Mouse (Mus musculus) testis, postnatal 10 days (tissue): ENCODE measurements around the gene Asb2.
A peak's percentile ranks its signal among the peaks of the same experiment; 100 is the strongest.

Experiments used
- DNase-seq: peaks from one replicate; pipeline ENCODE4 v3.0.0; 2021; ENCODE audit warnings: low spot score

The Asb2 gene

DNA sequence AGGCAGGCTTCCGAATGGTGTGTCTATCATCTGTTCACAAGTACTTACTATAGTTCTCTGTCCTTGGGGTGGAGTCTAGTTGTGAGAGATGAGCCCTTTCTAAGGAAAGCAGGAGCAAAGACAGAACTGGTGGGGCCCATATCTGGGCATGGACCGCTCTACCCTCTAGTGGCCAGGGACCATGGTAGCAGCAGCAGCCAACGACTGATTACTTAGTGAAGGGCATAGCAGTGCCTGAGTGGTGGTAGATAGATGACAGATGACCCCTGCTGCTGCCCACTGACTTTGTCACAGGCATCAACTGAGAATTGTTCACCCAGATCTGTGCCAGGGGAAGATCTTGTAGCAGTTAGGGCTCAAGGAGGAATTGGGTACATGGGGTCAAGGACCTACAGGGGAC lies 33.0 kb downstream of the Asb2 start:
- no peak for DNase-seq

- DNase-seq, result no peak
These were observed 39.8 kb downstream of the Asb2 start for GRCm38 (mm10) chr12:103315831-103316545.

DNA sequence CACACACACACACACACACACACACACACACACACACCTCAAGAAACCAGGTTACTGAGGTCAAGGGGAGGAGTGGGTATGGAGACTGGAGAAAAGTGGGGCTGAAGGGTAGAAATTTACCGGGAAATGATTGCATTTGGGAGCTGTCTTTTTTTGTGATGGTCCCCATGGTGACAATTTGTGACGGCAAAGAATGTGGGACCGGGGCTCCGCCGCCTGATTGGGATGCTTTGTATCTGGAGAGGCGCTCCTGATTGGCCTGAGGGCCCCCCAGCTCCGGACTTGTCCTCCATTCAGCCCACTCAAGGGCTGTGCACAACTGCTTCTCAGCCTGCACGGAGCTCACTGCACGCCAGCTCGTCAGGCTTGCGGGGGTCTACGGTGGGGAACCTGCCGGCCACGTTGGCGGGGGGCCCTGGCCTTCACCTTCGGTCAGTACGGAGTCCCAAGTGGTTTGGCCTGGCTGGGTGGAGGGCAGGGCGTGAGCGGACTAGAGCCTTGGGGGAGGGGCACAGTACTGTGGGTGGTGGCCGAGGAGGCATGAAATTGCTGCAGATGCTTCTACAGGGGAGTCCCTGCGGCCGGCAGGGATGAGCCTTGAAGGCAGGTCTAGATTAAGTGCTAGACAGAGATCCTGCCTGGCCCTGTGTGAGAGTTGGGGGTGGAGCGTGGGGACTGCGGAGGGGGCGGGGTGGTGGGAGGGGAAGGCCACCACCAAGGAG lies 41.0 kb downstream of the Asb2 start:
- DNase-seq, result peak; percentile 70

DNA sequence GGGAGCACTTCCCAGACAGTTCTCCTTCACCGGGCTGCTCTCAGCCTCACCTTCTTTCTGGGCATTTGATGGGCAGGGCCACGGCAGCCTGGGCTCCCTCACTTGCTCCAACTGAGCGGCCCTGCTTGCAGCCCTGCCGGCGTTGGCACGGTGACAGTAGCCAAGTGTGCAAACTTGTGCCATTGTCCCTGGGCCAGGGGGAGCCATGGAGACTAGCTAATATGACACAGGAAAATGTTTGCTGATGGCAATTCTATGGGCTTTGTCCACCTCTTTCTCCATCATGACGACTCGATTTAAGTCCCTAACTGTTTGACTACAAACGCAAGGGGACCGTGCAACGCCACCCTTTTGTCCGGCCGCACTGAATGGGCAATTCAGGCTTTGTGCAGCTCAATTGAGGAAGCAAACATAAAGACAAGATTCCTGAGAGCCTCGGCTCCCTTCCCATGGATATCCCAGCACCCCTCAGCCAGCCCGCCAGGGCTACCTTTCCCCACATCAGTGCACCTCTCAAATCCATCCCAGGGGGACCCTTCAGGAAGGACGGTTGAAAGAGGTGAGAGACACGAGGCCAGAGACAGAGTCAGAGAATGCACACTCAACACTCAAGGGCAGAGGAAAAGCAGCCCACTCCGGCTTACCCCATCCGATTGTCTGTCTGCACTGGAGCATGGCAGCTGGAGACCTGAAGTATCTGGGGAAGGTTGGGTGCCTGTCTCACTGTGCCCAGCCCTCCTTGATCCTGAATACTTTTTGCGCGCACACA lies 41.7 kb downstream of the Asb2 start:
- no peak for DNase-seq

- DNase-seq, result no peak
These were observed 42.5 kb downstream of the Asb2 start for GRCm38 (mm10) chr12:103313274-103313673.

- no peak for DNase-seq
These were observed 43.9 kb downstream of the Asb2 start for GRCm38 (mm10) chr12:103311921-103312320.

GRCm38 (mm10) chr12:103310744-103311267 lies 45.0 kb downstream of the Asb2 start, which contains the start of gene Fam181a:
Gene Fam181a (plus strand): TSS chr12:103310975.
- no peak for DNase-seq

DNA sequence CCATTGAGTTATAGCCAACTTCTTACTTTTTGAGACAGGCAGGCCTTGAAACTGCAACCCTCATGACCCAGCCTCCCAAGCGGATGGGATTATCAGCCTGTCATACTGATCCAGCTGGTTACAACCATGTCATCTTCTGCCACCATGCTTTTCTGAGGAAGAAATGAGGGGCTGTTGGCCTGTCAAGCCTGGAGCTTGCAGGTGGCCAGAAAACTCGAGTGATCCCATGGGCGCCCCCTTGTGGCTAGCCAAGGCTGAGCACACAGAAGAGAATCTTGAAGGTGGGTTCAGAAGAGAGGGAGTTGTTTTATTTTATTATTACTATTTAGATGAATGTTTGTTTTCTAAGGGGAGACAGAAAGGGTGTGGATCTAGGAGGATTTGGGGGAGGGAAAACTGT lies 49.1 kb downstream of the Asb2 start:
- DNase-seq, result peak; percentile 82

DNA sequence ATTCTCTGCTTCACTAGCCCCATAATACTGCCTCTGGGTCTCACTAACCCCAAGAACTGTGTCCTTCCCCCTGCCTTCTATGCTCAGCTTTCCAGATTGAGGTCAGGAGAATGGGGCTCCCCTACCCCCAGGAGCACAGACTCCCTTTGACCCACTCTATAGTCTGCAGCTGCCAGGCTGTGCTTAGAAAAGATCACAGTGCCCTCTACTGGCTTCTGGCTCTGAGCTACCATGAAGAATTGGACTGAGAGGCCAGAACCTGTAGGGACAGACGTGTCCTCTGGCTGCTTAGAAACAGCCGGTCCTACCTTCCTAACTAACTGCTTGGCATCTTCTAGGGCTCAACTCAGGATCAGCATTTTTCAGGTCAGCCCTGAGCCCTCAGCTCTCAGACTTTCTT lies 49.6 kb downstream of the Asb2 start:
- DNase-seq, result no peak

DNA sequence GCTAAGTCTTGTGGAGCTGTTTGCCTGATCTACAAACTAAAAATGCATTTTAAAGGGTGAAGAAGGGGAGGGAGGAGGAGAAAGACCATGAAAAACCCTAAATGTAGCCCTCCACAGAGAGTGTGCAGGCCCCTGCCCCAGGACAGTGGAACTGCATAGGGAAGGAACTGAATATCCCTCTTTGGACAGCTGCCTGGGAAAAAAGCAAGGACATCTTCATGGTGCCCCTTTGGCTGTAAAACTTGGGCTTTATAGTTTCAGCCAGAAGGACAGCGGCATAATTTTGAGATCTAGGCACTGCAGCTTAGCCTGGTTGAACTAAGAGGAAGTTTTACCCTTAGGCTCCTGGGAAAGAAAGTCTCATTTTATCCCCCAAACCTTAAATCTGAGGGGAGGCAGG lies 52.8 kb downstream of the Asb2 start:
- DNase-seq, result no peak

DNA sequence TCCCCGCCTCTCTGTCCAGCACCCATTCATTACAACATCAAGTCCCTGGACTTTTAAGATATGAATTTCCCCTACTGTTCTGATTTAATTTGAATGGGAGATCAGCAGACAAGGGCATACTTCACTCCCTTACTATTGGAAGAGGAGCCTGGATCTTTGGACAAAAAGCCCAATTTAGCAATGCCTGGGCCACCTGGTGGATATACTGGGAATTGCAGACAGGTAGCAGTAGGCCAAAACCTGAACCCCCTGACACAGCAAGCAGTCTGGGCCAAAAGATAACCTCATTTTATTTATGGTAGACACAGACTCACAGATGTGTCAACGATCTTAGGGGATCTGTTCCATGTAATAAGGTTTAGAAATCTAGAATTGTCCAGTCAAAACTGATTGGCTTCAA lies 54.2 kb downstream of the Asb2 start:
- DNase-seq, result peak; percentile 83

DNA sequence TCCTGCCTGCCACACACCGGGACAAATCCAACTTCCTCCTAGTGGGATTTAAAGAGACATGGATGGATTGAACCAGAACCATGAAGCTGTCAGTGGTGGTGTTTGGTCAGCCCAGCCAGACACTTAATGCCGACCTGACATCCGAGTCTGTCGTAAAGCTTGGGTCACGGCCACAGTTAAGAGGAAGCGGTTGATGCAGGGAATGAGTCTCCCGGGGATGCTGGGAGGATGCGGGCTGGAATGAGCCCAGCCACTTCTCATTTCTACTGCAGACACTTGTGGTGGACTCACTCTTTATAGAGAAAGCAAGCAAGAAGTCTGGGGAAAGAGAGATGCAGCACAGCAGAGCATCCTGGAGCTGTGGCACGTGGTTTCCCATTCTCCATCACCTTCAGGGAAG lies 55.3 kb downstream of the Asb2 start:
- no peak for DNase-seq

DNA sequence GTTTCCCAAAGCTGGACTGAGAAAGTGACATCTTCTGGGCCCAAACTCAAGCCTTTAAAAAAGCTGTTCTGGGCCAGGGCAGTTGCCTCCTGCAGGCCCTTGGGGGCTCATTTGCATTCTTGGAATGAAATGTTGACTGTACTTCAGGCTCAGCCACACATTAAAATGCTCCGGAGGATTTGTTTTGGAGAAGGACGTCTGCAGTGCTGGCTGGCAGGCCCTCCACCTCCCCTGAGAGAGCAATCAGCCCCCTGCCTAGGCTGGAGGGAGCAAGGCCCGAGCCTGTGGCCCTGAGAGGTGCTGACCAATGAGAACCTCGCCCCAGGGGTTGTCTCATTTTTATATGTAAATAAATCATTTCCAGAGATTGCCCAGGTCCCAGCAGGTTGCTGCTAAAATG lies 59.5 kb downstream of the Asb2 start:
- no peak for DNase-seq

DNA sequence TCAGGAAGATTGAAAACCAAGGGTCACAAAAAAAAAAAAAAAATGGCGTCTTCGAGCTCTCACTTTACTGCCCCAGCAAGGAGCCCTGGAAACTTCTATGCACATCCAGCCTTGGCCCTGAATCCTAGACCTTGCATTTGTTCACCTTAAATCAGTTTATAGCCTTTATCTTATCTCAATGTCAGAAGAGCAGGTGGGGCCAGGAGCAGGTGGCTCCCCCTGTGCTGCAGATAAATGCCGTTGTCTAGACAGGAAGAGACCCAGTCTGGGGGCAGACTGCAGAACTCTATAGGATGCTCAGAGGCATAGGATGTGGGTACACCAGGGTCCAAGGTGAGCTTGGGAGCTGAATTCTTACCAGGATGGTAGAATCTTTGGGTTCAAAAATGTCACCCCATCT lies 63.4 kb downstream of the Asb2 start:
- no peak for DNase-seq

DNA sequence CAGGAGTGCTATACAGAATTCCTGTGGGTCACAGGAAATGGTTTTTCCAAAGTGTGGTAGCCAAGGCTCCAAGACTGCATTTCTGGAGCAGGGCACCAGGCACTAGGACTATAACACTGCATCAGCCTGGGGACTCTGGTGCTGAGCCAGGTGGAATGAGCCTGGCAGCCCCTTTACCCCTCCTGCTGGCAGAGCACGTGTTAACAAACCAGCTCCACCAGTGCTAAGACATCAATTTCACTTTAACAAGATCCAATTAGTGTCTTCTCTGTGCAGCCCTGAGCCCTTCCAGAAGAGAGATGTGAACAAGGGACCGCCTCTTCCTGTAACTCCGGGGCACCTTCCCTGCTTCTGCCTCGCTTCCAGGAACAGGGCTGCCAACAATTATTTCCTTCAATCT lies 68.5 kb downstream of the Asb2 start:
- no peak for DNase-seq

DNA sequence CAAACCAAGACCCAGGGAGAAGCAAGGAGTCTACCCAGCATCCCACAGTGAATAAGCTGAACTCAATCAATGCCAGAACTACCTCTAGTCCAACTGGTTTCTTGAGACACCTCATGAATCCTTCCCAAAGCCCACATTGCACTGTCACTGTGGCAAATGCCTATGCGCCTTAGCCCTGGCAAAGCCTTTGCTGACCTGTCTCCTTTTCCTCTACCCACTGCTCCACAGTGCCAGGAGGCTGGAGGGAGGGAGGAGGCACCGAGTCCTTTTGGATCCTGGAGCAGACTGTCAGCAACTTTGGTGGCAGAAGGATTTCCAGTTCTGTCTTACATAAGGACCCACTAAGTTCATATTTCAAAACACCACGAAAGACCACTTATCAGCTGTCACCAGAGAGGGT lies 72.4 kb downstream of the Asb2 start:
- no peak for DNase-seq

DNA sequence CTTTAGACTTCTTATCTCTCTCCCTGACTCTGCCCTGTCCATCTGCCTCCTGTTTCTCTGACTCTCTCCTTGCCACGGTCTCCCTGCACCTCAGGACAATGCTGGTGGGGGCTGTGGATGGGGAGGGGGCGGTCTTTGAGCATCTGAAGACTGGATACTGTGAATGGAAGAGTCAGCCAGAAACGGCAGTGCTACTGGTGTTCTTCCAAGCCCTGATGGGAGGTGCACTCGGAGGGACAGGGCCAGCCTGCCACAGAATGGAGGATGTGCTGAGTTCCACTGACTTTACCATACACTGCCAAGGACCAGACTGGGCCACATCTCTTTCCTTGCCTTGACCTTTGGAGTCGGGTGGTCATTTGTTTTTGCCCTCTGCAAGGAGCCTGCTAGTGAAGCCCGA lies 72.9 kb downstream of the Asb2 start:
- no peak for DNase-seq

GRCm38 (mm10) chr12:103281912-103282311 lies 73.9 kb downstream of the Asb2 start:
- DNase-seq, result no peak

DNA sequence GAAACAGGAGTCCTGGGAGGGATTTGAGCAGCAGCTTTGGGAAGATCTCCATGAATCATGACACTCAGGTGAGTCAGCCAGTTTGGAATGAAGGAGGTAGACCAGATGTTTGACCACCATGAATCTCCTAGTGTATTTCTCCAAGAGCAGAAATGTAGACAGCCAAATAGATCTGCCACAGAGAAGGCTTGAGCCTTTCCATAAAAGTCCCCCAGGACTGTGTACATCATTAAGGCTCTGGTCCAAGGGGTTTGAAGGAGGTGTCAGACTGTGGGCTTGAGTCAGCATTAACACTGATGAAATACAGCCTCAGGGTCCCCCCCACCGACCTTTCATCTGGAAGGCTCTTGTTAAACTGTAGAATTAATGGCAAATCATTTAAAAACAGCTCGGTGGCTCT lies 74.3 kb downstream of the Asb2 start:
- no peak for DNase-seq

DNA sequence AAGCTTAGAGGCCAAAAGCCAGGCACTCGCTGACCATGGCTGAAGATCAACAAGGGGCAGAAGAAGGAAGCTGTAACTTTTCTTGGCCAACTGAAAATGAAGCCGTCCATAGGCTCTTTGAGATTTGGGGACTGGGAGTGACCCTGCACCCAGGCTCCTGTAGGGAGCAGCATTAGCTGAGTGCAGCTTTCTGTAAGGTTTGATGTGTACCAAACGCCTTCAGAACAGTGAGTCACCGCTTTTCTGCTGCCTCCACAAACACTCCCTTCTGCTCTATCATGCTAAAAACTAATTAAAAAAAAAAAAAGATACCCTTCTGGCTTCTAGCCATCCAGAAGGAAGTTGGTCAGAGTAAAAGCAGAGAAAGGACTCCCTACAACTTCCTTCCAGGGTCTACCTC lies 79.4 kb downstream of the Asb2 start:
- no peak for DNase-seq

DNA sequence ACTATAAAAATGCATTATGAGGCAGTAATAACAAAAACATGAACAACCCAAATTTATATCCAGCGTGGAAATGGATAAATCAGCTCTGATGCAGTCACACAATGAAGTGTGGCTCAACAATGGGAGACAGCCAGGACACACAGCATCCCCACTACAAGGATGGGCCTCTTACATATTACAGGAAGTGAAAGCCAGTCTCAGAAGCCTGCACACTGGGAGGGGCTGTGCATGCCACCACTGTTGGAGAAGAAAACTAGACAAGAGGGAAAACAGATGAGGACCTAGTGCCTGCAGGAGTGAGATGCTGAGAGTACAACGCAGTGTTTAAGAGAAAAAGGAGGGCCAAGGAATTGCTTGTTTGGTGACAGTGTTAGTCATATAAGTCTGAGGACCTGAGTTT lies 82.1 kb downstream of the Asb2 start:
- DNase-seq, result no peak

DNA sequence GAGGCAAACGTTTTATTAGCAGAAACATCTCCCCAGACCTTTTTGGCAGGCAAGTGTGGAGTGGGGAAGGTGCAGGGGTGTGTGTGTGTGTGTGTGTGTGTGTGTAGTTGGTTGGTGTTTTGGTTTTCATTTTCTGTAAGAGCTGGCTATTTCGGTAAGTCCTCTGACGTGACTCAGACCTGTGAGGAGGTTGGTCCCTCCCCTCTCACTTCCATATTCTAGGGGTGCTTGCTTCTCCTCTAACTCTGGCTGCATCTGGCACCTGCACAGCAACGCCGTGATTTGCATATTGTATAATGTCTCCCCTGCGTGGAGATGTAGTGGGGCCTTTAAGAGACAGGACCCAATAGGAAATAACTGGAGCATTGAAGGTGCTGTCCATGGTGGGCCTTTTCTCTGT lies 82.8 kb downstream of the Asb2 start:
- DNase-seq, result no peak

DNA sequence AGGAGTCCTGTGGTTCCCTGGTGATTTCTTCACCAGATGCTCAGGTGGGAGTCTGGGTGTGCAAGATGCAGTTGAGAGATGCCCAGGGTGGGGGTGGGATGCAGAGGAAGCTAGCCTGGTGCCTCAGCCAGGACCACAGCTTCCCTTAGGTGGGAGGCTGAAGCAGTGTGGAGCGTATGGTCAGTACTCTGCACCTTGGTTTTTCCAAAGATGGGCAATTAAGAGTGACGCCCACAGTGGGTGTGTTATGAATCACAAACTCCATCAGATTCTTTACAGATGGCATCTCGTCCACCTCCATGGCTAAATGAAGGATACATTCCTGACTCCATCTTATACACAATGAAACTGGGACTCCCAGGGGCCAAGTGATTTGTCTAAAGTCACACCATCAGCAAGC lies 83.6 kb downstream of the Asb2 start:
- no peak for DNase-seq
